Mouse (Mus musculus): ENCODE data around the gene Zbtb6.
A peak's percentile ranks its signal among the peaks of the same experiment; 100 is the strongest.

Zbtb6 gene

DNA sequence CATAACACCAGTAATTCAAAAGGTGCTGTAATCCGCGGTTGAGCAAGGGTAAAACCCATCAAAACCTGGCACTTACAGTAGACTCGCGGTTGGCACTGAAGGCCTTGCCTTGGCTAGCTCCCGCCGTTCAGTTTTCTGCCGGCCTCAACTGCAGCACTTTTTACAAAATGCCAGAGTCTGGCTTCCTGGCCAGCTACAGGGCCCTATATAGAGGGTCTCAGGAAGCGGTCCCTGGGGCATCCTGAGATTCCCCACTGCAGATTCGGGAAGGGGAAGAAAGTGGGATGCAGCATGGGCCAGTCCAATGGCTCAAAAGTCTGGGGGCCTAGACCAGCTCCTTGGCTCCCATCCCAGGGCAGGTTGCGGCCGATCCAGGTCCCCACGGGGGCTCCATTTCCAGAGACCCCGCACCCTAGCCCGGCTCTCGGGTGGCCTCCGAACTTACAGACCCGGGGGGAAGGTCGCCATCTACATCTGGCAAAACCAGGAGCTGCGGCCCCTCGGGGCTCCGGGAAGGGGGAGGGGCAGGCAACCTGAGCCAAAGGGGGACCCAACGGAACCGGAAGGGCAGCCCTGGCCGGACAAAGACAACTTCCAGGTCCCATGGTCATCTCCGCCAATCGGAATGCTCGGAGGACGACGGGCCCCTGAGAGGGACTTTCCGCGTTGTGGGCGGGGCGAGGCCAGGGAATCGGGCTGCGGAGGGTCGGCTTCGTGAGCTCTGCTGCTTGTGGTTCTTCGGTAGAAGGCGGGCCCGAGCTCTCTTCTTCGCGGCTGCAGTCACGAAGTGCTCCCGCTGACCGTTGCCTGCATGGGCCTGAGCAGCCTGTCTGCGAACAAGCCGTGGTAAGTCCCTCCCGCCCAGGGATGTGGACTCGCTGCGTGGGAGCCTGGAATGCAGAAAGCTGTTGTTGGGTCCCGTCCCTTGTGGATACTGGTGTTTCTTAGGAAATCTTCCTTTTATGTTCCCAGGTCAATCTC is at the start of gene Zbtb6, which contains the start of the genes Zbtb26 and Rabgap1:
Gene Zbtb6, minus strand, starts transcription at position 561 of the 981 bp plus-strand sequence.
Gene Zbtb26, minus strand, starts transcription at position 525 of the 981 bp plus-strand sequence.
Gene Rabgap1, plus strand, starts transcription at position 669 of the 981 bp plus-strand sequence.
- peak; percentile 98 for DNase-seq

DNA sequence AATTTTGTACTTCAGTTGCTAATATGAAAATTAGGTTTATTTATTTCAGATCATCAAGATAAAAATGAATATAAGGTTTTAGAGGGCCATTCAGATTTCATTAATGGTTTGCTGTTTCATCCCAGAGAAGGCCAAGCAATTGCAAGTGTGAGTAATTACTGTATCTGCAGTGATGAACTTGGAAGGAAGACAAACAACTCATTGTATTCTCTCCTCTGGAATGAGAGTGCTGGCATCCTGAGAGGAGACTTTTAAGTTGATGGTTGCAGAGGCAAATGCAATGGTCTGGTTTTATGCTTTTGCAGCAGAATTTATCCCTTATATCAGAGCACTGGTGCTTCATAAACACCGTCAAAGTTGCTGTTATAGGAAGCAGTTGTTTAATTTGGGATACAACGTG is 46.0 kb upstream of the Zbtb6 start:
- no peak for DNase-seq

DNA sequence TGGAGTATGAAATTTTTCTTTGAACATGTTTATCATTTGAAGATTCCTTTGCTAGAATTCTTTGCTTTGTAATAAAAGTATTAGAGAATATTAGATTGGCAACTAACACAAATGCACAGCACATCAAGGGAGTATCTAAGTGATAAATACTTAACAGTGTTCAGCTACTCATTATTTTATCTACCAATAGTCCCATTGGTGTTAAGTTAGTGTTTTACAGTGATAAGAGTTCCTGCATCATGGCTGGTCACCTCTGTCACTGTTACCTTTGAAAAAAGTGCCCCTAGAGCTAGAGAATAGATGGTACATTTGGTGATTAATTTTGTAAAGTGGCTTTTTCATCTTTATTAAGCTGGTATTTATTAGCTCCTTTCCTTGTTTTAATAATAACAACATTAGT is 43.4 kb upstream of the Zbtb6 start:
- DNase-seq = no peak

DNA sequence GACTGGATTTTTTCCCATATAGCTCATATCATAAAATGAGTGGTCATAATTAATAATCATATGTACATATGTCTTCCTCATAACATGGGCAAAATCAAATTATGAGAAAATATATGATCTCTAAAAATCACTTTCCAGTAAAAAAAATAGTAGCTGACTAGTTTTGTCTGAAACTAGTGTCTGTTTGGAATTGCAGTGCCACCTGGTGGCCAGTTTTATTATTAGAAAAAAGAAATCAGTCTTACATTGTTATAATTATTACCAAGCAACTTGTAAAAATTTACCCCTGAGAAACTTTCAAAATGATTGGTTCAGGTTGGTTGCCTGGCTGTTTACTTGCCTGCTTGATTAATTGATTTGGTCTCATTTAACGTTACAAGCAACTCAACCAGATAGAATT is 42.4 kb upstream of the Zbtb6 start:
- peak; percentile 57 for DNase-seq

DNA sequence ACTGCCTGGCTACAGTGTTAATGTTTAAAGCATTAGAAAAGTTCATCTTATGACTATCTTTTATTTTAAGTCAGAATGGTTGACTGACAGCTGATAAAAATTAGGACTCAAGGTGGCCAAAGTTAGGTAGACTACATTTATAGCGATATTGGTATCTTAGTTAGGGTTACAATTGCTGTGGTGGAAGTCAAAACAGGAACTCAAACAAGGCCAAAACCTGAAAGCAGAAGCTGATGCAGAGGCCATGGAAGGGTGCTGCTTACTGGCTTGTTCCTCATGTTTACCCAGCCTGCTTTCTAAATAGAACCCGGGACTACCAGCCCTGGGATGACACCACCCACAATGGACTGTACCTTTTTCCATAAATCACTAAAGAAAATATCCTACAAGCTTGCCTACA is 41.2 kb upstream of the Zbtb6 start:
- no peak for DNase-seq

DNA sequence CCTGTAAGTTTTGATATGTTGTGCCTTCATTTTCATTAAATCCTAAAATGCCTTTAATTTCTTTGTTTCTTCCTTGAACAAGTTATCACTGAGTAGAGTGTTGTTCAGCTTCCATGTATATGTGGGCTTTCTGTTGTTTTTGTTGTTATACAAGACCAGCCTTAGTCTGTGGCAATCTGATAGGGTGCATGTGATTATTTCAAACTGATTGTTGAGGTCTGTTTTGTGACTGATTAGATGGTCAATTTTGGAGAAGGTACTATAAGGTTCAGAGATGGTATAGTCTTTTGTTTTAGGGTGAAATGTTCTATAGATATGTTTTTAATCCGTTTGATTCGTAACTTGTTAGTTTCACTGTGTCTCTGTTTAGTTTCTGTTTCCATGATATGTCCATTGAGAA is 37.1 kb upstream of the Zbtb6 start:
- DNase-seq = no peak

DNA sequence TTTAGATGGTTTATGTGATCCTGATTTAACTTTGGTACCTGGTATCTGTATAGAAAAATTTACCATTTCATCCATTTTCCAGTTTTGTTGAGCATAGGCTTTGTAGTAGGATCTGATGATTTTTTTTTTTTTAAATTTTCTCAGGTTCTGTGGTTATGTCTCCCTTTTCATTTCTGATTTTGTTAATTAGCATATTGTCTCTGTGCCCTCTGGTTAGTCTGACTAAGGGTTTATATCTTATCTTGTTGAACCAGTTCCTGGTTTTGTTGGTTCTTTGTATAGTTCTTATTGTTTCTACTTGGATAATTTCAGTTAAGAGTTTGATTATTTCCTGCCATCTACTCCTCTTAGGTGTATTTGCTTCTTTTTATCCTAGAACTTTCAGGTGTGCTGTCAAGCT is 36.6 kb upstream of the Zbtb6 start:
- no peak for DNase-seq

DNA sequence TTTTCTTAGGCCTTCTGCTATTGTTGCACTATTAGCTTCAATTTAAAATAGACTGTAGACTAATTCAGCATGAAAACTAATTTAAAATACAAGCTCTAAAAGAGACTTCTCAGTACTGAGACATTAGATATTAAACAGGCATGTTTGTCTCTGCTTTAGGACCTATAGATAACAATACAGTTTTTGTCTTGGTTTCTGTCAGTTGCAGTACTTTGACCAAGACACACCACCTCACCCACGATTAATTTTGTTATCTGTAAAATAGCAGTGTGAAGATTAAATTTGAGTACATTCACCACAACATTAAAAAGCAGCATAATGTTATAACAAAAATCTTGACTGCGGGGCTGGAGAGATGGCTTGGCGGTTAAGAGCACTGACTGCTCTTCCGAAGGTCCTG is 23.3 kb upstream of the Zbtb6 start:
- DNase-seq = no peak

DNA sequence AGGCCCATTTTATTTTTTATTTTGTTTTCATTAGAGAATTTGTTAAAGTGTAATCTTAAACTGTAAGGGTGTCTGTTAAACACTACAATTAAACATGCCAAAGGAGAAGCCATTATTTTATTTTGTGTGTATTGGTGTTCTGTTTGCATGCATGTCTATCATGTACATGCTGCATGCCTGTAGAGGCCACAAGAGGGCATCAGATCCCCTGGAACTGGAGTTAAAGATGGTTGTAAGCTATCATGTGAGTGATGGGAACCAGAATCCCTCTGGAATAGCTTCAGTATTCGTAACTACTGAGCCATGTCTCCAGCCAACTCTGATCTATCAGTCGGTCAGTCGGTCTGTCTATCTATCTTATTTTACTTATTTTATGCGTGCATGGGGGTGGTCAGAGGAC is 17.7 kb upstream of the Zbtb6 start:
- no peak for DNase-seq

DNA sequence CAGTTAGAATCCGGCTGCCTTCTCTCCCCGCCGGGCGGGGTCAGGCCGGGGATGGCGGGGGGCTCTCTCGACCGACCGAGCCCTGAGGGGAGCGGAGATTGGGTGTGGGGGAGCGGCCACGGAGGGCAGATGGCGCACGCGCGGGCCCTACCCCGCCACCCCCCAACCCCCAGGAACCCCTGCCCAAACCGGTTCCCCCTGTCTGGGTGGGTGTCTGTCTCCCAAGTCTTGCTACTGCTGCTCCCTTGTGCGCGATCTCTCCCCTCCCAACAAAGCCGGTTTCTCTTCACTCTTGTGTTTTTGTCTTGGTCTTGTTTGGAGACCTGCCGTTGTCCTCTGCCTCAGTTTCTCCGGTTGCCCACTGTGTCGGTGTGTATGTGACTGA is 9.4 kb upstream of the Zbtb6 start:
- no peak for DNase-seq

DNA sequence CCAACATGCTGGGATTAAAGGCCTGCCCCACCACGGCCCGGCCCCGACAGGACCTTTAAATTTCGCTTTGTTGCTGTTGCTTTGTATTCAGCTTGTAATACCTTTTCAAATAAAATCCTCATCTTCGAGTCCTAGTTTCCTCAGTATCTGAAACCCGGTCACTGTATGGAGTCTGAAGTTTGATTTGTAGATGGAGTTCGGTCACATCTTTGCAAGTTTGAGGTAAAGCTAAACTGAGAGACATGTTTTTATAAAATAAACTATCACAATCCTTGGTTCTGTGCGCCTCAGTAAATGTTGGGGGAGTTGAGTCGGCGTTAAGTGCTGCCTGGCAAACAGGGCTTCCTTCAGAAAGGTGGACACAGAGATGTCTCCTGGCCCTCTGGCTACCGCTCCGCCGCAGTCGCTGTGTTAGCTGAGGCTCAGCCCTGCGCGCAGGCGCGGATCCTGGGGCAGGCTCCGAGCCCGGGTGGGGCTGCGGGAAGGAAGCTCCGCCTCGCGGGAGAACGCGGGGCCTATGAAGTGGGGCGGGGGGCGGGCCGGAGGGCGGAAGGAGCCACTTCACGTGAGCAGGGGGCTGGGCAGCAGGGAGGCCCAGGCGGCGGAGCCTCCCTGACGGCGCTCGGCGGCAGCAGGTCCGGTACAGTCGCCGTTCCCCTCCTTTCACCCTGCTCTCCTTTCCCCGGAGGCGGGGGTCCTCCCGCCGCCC is 8.8 kb upstream of the Zbtb6 start:
- peak; percentile 97 for DNase-seq

DNA sequence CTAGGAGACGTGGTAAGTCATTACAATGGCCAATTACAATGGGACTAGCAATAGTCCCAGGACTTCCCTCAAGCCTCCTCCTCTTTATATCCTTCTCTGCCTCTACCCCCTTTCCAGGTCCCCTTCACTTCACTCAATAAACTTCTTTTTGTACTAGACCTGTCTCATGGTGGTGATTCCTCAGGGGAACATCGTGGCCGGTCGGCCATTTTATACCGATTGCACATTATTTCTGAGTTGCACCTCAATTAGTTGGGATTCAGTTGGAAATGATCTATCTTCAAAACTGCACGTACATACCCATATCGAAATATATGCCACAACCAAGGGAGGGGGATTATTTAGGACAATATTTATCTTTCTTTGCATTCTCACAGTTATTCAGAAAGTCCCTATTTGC is 11.4 kb downstream of the Zbtb6 start:
- DNase-seq = peak; percentile 21

DNA sequence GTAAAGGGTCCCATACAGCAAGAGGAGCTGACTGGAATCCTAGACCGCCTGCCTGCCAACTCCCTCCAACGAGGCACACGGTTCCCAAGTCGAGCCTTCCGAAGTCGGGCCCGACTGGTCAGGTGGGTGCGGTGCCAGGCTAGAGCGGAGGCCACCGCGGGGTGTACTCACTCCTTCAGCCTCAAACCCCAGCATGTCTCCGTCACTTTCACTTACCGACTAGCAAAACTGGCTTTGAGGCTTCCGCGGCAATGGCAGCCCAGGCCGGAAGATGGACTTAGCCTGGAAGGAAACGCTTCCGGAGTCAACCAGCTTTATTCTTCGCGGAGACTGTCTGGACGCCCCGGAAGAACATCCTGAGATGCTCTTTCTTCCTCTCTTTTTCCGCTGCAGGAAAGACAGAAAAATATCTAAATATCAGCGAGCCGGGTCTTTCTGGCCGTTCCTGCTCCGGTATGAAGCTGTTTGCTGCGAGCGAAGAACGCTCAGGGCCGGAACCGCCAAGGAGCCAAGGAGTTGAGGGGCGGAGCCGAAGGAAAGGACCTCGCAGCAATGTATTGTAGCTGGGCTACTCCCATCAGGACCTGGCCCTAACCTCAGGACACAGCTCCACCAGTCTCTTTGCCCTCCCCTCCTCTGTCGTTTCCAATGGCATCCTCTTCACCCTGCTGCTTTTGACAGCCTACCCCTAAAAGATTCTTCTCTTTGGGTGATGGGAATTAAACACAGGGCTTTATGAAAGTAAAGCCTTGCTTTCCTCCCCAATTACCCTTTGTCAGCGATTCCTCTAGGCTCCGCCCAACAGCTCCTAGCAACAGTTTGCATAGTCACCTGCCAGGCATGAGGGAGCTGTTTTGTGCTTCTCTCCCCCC is 12.1 kb downstream of the Zbtb6 start:
- DNase-seq = peak; percentile 97

DNA sequence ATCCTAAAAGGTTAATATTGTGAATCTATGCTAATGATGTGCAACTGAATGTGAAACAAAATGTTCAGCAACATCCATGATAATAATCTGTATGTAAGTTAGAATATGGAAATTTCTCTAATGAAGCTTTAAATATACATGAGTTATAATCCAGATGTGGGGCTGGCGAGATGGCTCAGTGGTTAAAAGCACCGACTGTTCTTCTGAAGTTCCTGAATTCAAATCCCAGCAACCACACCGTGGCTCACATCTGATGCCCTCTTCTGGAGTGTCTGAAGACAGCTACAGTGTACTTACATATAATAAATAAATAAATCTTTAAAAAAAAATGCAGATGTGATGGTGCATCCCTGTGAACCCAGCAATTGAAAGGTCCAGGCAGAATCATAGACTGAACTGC is 19.3 kb downstream of the Zbtb6 start:
- peak; percentile 3 for DNase-seq

DNA sequence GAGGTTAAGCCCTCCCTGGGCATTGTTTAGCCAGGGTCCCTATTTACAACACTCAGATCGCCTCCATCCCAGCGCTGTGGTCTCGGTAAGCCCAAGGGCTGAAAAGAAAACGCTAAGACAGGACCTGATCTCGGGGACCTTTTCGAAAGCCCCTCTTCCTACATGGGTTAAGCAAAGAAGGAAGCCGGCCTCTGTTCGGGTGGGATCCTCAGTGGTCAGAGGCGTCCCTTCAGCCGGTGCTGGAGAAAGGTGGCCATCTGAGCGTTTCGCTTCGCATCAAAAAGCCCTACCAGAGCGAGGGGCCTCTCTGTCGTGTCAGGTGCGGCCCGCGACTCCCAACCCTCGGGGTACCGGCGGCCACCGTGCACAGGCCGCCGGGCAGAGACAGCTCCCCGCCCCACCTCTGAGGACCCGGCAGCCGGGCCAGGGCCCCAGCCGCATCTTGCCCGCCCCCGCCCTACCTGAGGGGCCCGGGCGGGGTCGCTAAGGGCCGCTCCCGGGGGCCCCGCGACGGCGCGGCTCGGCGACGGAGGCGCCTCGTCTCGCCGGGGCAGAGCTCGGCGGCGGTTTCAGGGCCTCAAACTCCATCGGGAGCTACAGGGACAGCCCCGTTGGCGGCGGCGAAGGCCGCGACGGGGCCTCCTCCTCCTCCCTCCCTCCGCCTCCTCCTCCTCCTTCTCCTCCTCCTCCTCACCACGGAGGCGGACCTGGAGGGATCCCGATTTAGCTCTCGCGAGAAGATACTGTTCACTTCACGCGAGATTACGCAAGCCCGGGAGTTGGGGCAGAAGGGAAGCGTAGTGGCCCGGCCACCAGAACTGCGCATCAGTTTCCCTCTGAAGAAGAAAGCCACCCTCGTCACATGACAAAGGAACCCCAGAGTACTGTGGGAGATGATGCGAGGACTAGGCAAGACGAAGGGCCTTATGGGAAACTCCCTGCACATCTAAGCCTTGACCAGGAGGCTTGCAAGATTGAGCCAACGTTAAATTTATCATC is 20.4 kb downstream of the Zbtb6 start, which contains the start of gene Rc3h2:
Gene Rc3h2, minus strand, starts transcription at position 598 of the 999 bp plus-strand sequence.
- DNase-seq = peak; percentile 99

DNA sequence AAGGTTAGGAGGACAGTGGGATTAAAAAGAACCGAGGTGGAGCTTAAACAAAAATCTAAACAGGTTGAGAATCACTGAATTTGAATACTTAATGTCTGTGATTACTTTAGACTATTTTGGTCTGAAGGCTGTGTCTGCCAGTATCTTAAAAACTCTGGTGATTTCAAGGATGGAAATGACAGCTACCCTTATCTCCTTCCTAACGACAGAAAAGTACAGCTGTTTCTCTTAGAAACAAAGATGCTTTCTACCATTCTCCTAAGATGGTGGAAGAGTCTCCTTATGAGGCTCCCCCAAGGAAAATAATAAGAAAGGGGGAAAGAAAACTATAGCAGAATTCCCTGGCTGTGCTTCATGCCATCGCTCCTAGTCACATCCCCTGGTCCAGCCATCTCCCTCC is 21.1 kb downstream of the Zbtb6 start:
- DNase-seq = no peak

DNA sequence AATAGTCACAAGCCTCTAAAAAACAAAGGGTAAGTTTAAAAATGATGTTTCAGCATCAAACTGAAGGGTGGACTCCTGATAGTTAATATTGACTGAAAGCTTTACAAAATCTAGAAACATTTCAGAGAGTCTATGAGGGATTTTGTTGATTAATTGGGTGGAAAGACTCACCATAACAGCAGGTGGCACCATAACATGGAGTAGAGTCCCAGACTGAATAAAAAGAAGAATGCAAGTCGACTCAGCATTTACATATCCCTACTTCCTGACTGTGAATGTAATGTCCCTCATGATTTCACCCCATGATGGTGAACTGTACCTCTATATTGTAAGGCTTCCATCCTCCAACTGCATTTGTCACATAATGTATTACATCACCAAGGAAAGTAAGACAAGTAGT is 47.4 kb downstream of the Zbtb6 start:
- DNase-seq = peak; percentile 5

DNA sequence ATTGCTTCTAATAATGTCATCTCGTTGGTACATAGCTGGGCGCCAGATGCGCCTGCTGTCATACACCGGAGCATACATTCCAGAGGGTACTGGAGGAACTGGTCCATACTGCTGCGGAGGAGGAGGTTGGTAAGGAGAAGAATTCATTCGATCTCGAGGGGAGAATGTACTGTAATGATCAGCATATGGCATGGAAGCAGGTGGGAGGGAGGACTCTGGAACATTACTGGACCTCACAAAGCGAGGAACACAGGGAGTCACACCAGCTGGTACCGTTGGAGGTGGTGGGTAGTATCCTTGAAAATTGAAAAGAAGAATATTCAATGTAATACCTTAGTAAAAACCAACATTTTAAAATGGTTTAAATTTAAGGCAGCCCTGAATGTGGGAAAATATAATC is 60.0 kb downstream of the Zbtb6 start:
- no peak for DNase-seq

DNA sequence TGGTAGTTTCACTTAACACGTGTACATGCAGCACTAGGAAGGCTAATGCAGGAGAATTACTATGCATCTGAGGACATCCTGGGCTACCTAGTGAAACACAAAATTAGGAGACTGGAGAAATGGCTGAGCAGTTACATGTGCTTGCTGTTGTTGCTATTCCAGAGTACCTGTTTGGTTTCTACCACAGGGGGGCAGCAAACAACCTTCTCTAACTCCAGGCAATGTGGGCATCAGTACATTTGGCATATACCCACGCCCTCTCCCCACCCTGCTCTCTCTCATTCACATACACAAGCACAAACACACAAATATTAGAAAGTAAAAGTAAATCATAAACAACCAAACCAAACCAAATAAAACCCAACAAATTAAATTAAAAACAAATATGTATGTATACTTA is 62.8 kb downstream of the Zbtb6 start:
- DNase-seq = peak; percentile 81

DNA sequence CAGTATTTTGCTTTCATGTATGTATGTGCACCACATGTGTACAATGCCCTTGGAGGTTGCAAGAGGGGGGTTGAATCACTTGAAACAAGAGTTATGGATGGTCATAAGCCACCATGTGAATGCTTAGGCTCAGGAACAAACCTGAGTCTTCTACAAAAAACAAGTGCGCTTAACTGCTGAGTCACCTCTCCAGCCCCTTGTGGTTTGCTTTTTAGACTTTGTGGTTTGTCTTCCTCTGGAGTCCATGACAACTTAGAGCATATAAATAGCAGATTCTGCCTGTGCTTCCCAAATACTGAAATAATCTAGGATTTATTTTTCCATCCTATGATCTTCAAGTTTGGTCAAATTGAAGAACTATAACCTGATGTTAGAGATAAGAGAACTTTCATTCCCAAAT is 67.0 kb downstream of the Zbtb6 start:
- DNase-seq = no peak

Measured in retina, postnatal 1 day (tissue).